Mouse (Mus musculus): ENCODE results near the gene Clec18a. TPM values are rescaled to one million over a fixed set of nuclear protein-coding genes. Genes with fewer than 3 reads are reported as not detected.

The Clec18a gene
- polyA plus RNA-seq, 1 experiment: not detected

DNA sequence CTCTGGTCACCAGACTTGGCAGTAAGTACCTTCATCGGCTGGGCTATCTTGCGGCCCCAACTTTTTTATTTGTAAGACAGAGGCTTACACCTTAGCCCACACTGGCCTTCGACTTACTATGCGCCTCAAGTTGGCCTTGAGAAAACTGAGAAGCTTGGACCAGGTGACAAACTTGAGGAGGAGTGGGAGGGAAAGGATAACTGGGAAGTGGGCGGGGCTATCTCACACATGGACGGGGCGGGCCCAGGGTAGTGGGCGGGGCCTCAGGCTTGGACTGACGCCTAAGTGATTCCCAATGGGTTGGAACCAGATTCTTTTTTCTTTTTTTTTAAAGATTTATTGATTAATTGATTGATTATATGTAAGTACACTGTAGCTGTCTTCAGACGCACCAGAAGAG lies 24.8 kb downstream of the Clec18a start:
- H3K4me3 ChIP-seq (ENCODE audit: insufficient read depth, poor library complexity, severe bottlenecking): no peak overlapping the region
- H3ac ChIP-seq (ENCODE audit: control insufficient read depth, insufficient read length, low read depth): no peak overlapping the region
- H3K27me3 ChIP-seq (ENCODE audit: control insufficient read depth, insufficient read depth, insufficient read length): peaks cover 5% of the 10 kb centered on the region
- H3K79me3 ChIP-seq (ENCODE audit: low read depth): no peaks in the 10 kb centered on the region
- no peaks in the 10 kb centered on the region for H3K36me3 ChIP-seq (ENCODE audit: control insufficient read depth, insufficient read depth)
- H3K79me2 ChIP-seq (ENCODE audit: control insufficient read depth, insufficient read depth): no peaks in the 10 kb centered on the region
- TF ChIP-seq MYOD1 (IDR thresholded peaks at IDR 0.05; ENCODE audit: control insufficient read depth, insufficient read length, low read depth) (no peak), CEBPB (IDR thresholded peaks at IDR 0.05; ENCODE audit: low read depth) (no peak), FOSL1 (IDR thresholded peaks at IDR 0.05; ENCODE audit: insufficient read depth, low read length, poor library complexity, severe bottlenecking) (no peak), USF1 (IDR thresholded peaks at IDR 0.05; ENCODE audit: low read depth) (no peak), MAX (IDR thresholded peaks at IDR 0.05) (no peak), CTCF (IDR thresholded peaks at IDR 0.05; ENCODE audit: control insufficient read depth, insufficient read depth, insufficient read length) (no peak), MYOG (IDR thresholded peaks at IDR 0.05; ENCODE audit: control insufficient read depth, extremely low read depth, insufficient read length) (no peak)

DNA sequence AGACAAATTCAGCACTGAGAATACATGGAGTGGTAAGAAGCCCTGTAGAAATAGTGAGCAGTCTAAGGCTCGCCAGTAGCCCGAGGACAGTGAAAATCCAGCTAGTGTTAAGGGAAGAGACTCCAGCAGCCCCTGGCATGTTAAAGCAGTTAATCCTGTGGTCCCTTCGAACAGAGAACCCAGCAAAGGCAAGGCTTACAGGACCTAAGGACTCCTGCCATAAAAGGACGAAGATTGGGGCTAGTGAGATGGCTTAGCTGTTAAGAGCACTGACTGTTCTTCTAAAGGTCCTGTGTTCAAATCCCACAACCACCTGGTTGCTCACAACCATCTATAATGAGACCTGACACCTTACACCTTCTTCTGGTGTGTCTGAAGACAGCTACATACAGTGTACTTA lies 25.9 kb downstream of the Clec18a start:
- TF ChIP-seq MYOD1 (IDR thresholded peaks at IDR 0.05; ENCODE audit: control insufficient read depth, insufficient read length, low read depth) (no peak), FOSL1 (IDR thresholded peaks at IDR 0.05; ENCODE audit: insufficient read depth, low read length, poor library complexity, severe bottlenecking) (no peak)
- Histone ChIP-seq H3K27me3 (ENCODE audit: control insufficient read depth, insufficient read depth, insufficient read length) (peaks cover 2% of the 10 kb centered on the region), H3K79me2 (ENCODE audit: control insufficient read depth, insufficient read depth) (no peaks in the 10 kb centered on the region), H3ac (ENCODE audit: control insufficient read depth, insufficient read length, low read depth) (no peak overlapping the region), H3K4me3 (ENCODE audit: insufficient read depth, poor library complexity, severe bottlenecking) (no peak overlapping the region), H3K79me3 (ENCODE audit: low read depth) (no peaks in the 10 kb centered on the region), H3K36me3 (ENCODE audit: control insufficient read depth, insufficient read depth) (no peaks in the 10 kb centered on the region)

DNA sequence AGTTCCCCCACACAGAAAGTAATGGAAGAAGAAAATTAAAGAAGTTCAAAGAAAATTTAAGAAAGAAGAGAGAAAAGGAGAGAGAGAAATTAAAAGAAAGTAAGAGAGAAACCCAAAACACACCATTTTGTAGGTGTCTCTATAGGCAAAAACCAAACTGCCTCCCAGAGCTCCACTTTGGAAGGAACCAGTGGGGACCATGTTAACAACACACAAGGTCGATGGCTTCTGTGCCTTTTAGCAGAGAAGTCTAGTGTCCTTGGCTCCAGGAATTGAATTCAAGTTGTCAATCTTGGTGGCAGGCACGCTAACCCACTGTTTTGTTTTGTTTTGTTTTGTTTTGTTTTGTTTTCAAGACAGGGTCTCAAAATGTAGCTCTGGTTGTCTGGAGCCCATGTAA lies 29.3 kb downstream of the Clec18a start:
- Histone ChIP-seq H3K79me2 (ENCODE audit: control insufficient read depth, insufficient read depth) (peaks cover 7% of the 10 kb centered on the region), H3ac (ENCODE audit: control insufficient read depth, insufficient read length, low read depth) (no peak overlapping the region), H3K79me3 (ENCODE audit: low read depth) (peaks cover 1% of the 10 kb centered on the region), H3K36me3 (ENCODE audit: control insufficient read depth, insufficient read depth) (peaks cover 4% of the 10 kb centered on the region), H3K4me3 (ENCODE audit: insufficient read depth, poor library complexity, severe bottlenecking) (no peak overlapping the region), H3K27me3 (ENCODE audit: control insufficient read depth, insufficient read depth, insufficient read length) (no peaks in the 10 kb centered on the region)
- TF ChIP-seq CEBPB (IDR thresholded peaks at IDR 0.05; ENCODE audit: low read depth) (no peak), CTCF (IDR thresholded peaks at IDR 0.05; ENCODE audit: control insufficient read depth, insufficient read depth, insufficient read length) (no peak), MAX (IDR thresholded peaks at IDR 0.05) (no peak), USF1 (IDR thresholded peaks at IDR 0.05; ENCODE audit: low read depth) (no peak), FOSL1 (IDR thresholded peaks at IDR 0.05; ENCODE audit: insufficient read depth, low read length, poor library complexity, severe bottlenecking) (no peak), MYOD1 (IDR thresholded peaks at IDR 0.05; ENCODE audit: control insufficient read depth, insufficient read length, low read depth) (no peak), MYOG (IDR thresholded peaks at IDR 0.05; ENCODE audit: control insufficient read depth, extremely low read depth, insufficient read length) (no peak)

DNA sequence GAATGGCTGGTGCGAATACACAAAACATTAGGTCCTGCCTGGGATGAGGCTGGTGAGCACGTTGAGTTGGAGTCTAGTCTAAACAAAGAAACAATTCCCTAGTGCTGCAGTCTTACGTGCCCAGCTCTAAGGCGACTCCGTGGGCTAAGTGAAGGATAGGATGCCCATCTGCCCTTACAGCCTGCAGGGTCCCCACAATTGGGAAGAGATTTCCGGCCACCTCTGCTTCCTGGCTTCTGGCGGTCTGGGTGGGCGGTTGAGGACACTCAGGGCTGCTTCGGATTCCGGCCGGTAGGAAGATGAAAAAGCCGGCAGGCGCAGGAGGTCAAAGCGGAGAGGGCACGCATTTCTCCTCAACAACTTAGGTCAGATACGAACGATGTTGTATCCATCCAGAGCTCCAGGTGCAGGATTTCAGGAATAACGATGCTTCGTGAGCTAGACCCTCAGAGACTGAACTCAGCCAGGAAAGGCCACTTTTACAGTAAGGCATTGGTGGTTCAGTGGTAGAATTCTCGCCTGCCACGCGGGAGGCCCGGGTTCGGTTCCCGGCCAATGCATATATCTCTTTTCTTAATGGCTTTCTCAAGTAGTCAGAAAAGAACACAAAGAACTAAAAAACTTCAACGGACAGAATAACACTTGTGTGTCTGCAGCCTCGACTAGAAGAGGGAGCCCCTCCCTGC lies 30.0 kb downstream of the Clec18a start:
- Histone ChIP-seq H3K36me3 (ENCODE audit: control insufficient read depth, insufficient read depth) (peaks cover 10% of the 10 kb centered on the region), H3K79me2 (ENCODE audit: control insufficient read depth, insufficient read depth) (peaks cover 14% of the 10 kb centered on the region), H3K27me3 (ENCODE audit: control insufficient read depth, insufficient read depth, insufficient read length) (no peaks in the 10 kb centered on the region), H3ac (ENCODE audit: control insufficient read depth, insufficient read length, low read depth) (peak overlapping the region; percentile 75), H3K79me3 (ENCODE audit: low read depth) (peaks cover 8% of the 10 kb centered on the region), H3K4me3 (ENCODE audit: insufficient read depth, poor library complexity, severe bottlenecking) (peak overlapping the region; percentile 43)
- TF ChIP-seq CEBPB (IDR thresholded peaks at IDR 0.05; ENCODE audit: low read depth) (no peak), MAX (IDR thresholded peaks at IDR 0.05) (peak; percentile 34)

DNA sequence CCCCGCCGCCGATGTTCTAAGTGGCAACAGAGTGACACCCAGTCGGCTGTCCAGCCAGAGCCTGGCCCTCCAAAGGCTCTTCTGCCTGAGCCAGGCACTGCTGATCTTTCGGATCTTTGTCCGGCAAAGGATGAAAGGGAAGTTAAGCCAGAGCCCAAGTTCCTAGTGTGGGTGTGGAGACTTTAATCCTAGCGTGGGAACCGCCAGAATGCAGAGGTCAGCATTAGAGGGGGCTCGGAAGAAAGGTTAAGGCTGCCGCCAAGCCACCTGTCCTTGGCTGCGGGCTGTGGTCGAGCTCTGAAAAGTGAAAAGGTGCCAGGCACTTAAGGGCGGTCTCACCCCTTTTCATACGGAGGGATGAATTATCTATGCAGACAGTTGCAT lies 30.5 kb downstream of the Clec18a start:
- H3K27me3 ChIP-seq (ENCODE audit: control insufficient read depth, insufficient read depth, insufficient read length): no peaks in the 10 kb centered on the region
- H3K4me3 ChIP-seq (ENCODE audit: insufficient read depth, poor library complexity, severe bottlenecking): peak overlapping the region; percentile 43
- peaks cover 20% of the 10 kb centered on the region for H3K79me2 ChIP-seq (ENCODE audit: control insufficient read depth, insufficient read depth)
- H3K36me3 ChIP-seq (ENCODE audit: control insufficient read depth, insufficient read depth): peaks cover 14% of the 10 kb centered on the region
- H3K79me3 ChIP-seq (ENCODE audit: low read depth): peaks cover 11% of the 10 kb centered on the region
- TF ChIP-seq MAX (IDR thresholded peaks at IDR 0.05) (no peak), CEBPB (IDR thresholded peaks at IDR 0.05; ENCODE audit: low read depth) (no peak), USF1 (IDR thresholded peaks at IDR 0.05; ENCODE audit: low read depth) (no peak), MYOD1 (IDR thresholded peaks at IDR 0.05; ENCODE audit: control insufficient read depth, insufficient read length, low read depth) (no peak), CTCF (IDR thresholded peaks at IDR 0.05; ENCODE audit: control insufficient read depth, insufficient read depth, insufficient read length) (no peak), MYOG (IDR thresholded peaks at IDR 0.05; ENCODE audit: control insufficient read depth, extremely low read depth, insufficient read length) (no peak), FOSL1 (IDR thresholded peaks at IDR 0.05; ENCODE audit: insufficient read depth, low read length, poor library complexity, severe bottlenecking) (no peak)
- peak overlapping the region; percentile 75 for H3ac ChIP-seq (ENCODE audit: control insufficient read depth, insufficient read length, low read depth)

DNA sequence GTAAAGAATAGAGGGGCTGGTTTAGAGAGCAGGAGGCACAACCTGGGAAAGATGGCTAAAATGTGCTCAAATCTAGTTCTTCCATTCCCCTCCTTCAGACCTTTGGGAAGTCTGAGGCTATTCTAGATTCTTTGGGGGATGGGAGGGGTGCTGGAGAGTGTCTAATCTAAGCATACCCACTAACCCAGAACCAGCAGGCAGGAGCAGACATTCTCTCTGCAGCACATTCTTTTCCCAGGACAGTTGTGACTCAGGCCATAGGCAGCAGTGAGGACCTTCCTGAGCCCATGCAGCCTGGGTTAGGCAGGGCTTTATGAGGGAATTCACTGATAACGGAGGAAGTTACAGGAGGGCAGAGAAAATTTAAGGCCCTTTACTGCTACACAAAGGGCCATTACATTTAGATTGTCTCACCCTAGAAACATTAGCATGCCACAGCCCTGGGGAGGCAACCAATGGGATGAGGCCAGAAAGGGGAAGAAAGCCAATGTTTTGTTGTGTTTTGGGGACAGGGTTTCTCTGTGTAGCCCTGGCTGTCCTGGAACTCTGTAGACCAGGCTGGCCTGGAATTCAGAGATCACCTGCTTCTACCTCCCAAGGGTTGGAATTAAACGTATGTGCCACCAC lies 33.2 kb downstream of the Clec18a start:
- Histone ChIP-seq H3K79me2 (ENCODE audit: control insufficient read depth, insufficient read depth) (peaks cover 25% of the 10 kb centered on the region), H3K4me3 (ENCODE audit: insufficient read depth, poor library complexity, severe bottlenecking) (no peak overlapping the region), H3K27me3 (ENCODE audit: control insufficient read depth, insufficient read depth, insufficient read length) (no peaks in the 10 kb centered on the region), H3ac (ENCODE audit: control insufficient read depth, insufficient read length, low read depth) (no peak overlapping the region), H3K79me3 (ENCODE audit: low read depth) (peaks cover 11% of the 10 kb centered on the region), H3K36me3 (ENCODE audit: control insufficient read depth, insufficient read depth) (peaks cover 33% of the 10 kb centered on the region)
- TF ChIP-seq MYOG (IDR thresholded peaks at IDR 0.05; ENCODE audit: control insufficient read depth, extremely low read depth, insufficient read length): no peak
- no peak for TF ChIP-seq FOSL1 (IDR thresholded peaks at IDR 0.05; ENCODE audit: insufficient read depth, low read length, poor library complexity, severe bottlenecking)
- TF ChIP-seq MYOD1 (IDR thresholded peaks at IDR 0.05; ENCODE audit: control insufficient read depth, insufficient read length, low read depth): no peak
- no peak for TF ChIP-seq USF1 (IDR thresholded peaks at IDR 0.05; ENCODE audit: low read depth)
- TF ChIP-seq CTCF (IDR thresholded peaks at IDR 0.05; ENCODE audit: control insufficient read depth, insufficient read depth, insufficient read length): no peak
- TF ChIP-seq CEBPB (IDR thresholded peaks at IDR 0.05; ENCODE audit: low read depth): no peak
